8 mouse cellular contexts compared by ENCODE assay signal in genomic region chr5:151142241-151142640, GRCm38 (mm10).
DNase-seq lines count a peak whose midpoint lies in the region; ATAC-seq lines count a peak whose summit lies in the region.

No protein-coding gene starts in this region.

- 31% methylated on average over 5 of the region's 5 CpGs for WGBS in liver, embryonic 15.5 days (ENCODE audit: insufficient replicate concordance)
- WGBS in heart, embryonic 10.5 days: 43% methylated on average over 5 of the region's 5 CpGs
- 28% methylated on average over 5 of the region's 5 CpGs for WGBS in kidney, embryonic 16.5 days
- WGBS in midbrain, embryonic 12.5 days: 44% methylated on average over 5 of the region's 5 CpGs

- peak; percentile 37; the same call in 1 of the 2 replicates for ATAC-seq in liver, embryonic 15.5 days (ENCODE audit: insufficient read depth)
- ATAC-seq in kidney, embryonic 16.5 days (ENCODE audit: low FRiP score, low TSS enrichment): peak; percentile 73; the same call in 1 of the 2 replicates
- peak; percentile 59 for ATAC-seq in midbrain, embryonic 12.5 days (ENCODE audit: low FRiP score, low read depth)
- ATAC-seq in CD4-positive, CD25-positive, alpha-beta regulatory T cell, adult 4 months: no peak

- H3K4me3 ChIP-seq in liver, embryonic 15.5 days (replicated peaks): no peak overlapping the region
- H3K4me3 ChIP-seq in brown adipose tissue, adult 24 weeks (ENCODE audit: insufficient read depth, low read depth, low read length): no peak overlapping the region
- H3K4me3 ChIP-seq in heart, embryonic 10.5 days: no peak overlapping the region
- no peak overlapping the region for H3K4me3 ChIP-seq in kidney, embryonic 16.5 days (ENCODE audit: low read length)
- no peak overlapping the region for H3K4me3 ChIP-seq in midbrain, embryonic 12.5 days

- H3K9me3 ChIP-seq in liver, embryonic 15.5 days (replicated peaks): no peaks in the 10 kb centered on the region
- no peaks in the 10 kb centered on the region for H3K9me3 ChIP-seq in heart, embryonic 10.5 days
- H3K9me3 ChIP-seq in kidney, embryonic 16.5 days (ENCODE audit: low read length): no peaks in the 10 kb centered on the region
- H3K9me3 ChIP-seq in midbrain, embryonic 12.5 days: no peaks in the 10 kb centered on the region

- H3K27me3 ChIP-seq in liver, embryonic 15.5 days: no peaks in the 10 kb centered on the region
- no peaks in the 10 kb centered on the region for H3K27me3 ChIP-seq in heart, embryonic 10.5 days (ENCODE audit: insufficient read depth, poor library complexity, severe bottlenecking)
- H3K27me3 ChIP-seq in kidney, embryonic 16.5 days (ENCODE audit: insufficient read depth, low read length): no peaks in the 10 kb centered on the region
- no peaks in the 10 kb centered on the region for H3K27me3 ChIP-seq in midbrain, embryonic 12.5 days

- no peak overlapping the region for H3K4me2 ChIP-seq in liver, embryonic 15.5 days
- H3K4me2 ChIP-seq in kidney, embryonic 16.5 days (replicated peaks; ENCODE audit: low read depth, low read length): no peak overlapping the region
- no peak overlapping the region for H3K4me2 ChIP-seq in midbrain, embryonic 12.5 days (replicated peaks)

- no peak overlapping the region for H3K9ac ChIP-seq in liver, embryonic 15.5 days
- no peak overlapping the region for H3K9ac ChIP-seq in kidney, embryonic 16.5 days (replicated peaks; ENCODE audit: low read length)
- H3K9ac ChIP-seq in midbrain, embryonic 12.5 days (replicated peaks): no peak overlapping the region

- no peak for DNase-seq in liver
- no peak for DNase-seq in heart, embryonic 10.5 days (ENCODE audit: low spot score)
- DNase-seq in thymus, postnatal 10 days (ENCODE audit: low spot score in 2 of 2): no peak

- peaks cover 3% of the 10 kb centered on the region; the same call in 1 of the 2 replicates for H3K4me1 ChIP-seq in liver, embryonic 15.5 days (replicated peaks)
- H3K4me1 ChIP-seq in brown adipose tissue, adult 24 weeks (ENCODE audit: control insufficient read depth, insufficient read depth, insufficient read length, low read length): peaks cover 26% of the 10 kb centered on the region
- peaks cover 20% of the 10 kb centered on the region for H3K4me1 ChIP-seq in heart, embryonic 10.5 days
- peaks cover 29% of the 10 kb centered on the region for H3K4me1 ChIP-seq in kidney, embryonic 16.5 days (ENCODE audit: insufficient read depth, low read length)
- H3K4me1 ChIP-seq in midbrain, embryonic 12.5 days: peaks cover 13% of the 10 kb centered on the region

- H3K36me3 ChIP-seq in liver, embryonic 15.5 days (replicated peaks): no peaks in the 10 kb centered on the region
- no peaks in the 10 kb centered on the region for H3K36me3 ChIP-seq in heart, embryonic 10.5 days
- no peaks in the 10 kb centered on the region for H3K36me3 ChIP-seq in kidney, embryonic 16.5 days (ENCODE audit: insufficient read depth, low read length)
- no peaks in the 10 kb centered on the region for H3K36me3 ChIP-seq in midbrain, embryonic 12.5 days

- H3K27ac ChIP-seq in liver, embryonic 15.5 days (replicated peaks): peak overlapping the region; percentile 57
- peak overlapping the region; percentile 73 for H3K27ac ChIP-seq in brown adipose tissue, adult 24 weeks (replicated peaks; ENCODE audit: low read depth, low read length)
- peak overlapping the region; percentile 83 for H3K27ac ChIP-seq in heart, embryonic 10.5 days
- H3K27ac ChIP-seq in kidney, embryonic 16.5 days (ENCODE audit: low read length): peak overlapping the region; percentile 66; the same call in 1 of the 2 replicates
- H3K27ac ChIP-seq in midbrain, embryonic 12.5 days (replicated peaks): 0 out of 2 replicates have a peak overlapping the region, but pooled peaks have one; percentile 4

Comparison
In these comparisons a context has a peak if more than half of its experiments do, and no peak if none do; other contexts are left out.
1. H3K27ac ChIP-seq: peak in every context shown above with its lines; median percentile 83 in heart, embryonic 10.5 days; 73 in brown adipose tissue, adult 24 weeks; 66 in kidney, embryonic 16.5 days; 57 in liver, embryonic 15.5 days; 4 in midbrain, embryonic 12.5 days.